Mouse (Mus musculus) cortical plate, adult 2 months (tissue): ENCODE results near the gene Cnot6l. TPM values are rescaled to one million over a fixed set of nuclear protein-coding genes. Genes with fewer than 3 reads are reported as not detected.

ENCODE experiments used
- H3K27ac ChIP-seq: fragments of 200-500 bp; 2 replicates; pipeline ENCODE4 v1.5.1; 2012; ENCODE audit warnings: low read length, control low read depth, inconsistent platforms; ENCODE audit not compliant: insufficient read depth
- H3K4me1 ChIP-seq: fragments of 200-500 bp; 2 replicates; pipeline ENCODE4 v1.6.1; 2011; ENCODE audit warnings: low read length; ENCODE audit not compliant: control insufficient read depth, insufficient read depth
- H3K4me3 ChIP-seq: fragments of 200-500 bp; 2 replicates; pipeline ENCODE4 v1.5.1; 2011; ENCODE audit warnings: mild to moderate bottlenecking, low read length, control low read depth; ENCODE audit not compliant: insufficient read depth
- CTCF ChIP-seq: fragments of 200-500 bp; IDR thresholded peaks from 2 replicates; pipeline ENCODE4 v1.5.1; 2011; ENCODE audit warnings: mild to moderate bottlenecking, control low read depth, low read length; ENCODE audit not compliant: insufficient read depth; ENCODE audit errors: extremely low read depth
- POLR2A ChIP-seq: fragments of 200-500 bp; IDR thresholded peaks from 2 replicates; pipeline ENCODE4 v1.6.1; 2011; ENCODE audit warnings: mild to moderate bottlenecking, low read length, control low read depth; ENCODE audit not compliant: insufficient read depth; ENCODE audit errors: extremely low read depth
- polyA plus RNA-seq: library from polyadenylated mRNA; depleted of rRNA; stranded (reverse); fragments of >200 nt; gene quantifications from 2 replicates; pipeline ENCODE4 v1.2.3, GENCODE M21; 2012; rRNA removed

Gene Cnot6l
- polyA plus RNA-seq, 1 experiment: 14.0 TPM

DNA sequence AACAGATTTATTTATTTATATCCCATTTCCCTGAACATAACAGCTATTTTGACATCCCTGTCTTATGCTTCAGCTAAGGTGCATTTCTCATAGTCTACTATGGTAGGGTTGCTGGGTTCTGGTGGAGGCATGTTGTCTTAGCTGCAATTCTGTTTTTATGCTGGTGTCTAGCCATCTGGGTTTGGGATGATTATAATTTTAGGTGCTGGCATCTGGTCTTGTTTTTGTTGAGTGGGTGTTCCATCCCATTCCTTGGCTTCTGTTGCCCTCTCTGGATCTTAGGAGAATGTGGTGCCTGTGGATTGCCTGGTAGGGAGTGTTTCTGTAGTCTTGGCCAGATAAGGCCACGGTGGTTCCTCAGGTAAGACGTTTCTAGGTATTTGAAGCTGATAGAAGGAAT, 134.2 kb downstream of the Cnot6l start:
- TF ChIP-seq POLR2A: no peak
- no peak for TF ChIP-seq CTCF
- no peak overlapping the region for H3K4me3 ChIP-seq
- no peaks in the 10 kb centered on the region for H3K4me1 ChIP-seq
- H3K27ac ChIP-seq: no peak overlapping the region

Other genes with a start within 250 kb of the Cnot6l start
- 0.08 TPM in 1 of 2 replicates, not detected in the other for gene Cxcl13, start 207.2 kb downstream of the Cnot6l start, polyA plus RNA-seq
- gene Mrpl1, start 45.3 kb upstream of the Cnot6l start, polyA plus RNA-seq: 9.0 and 9.1 TPM in 2 replicates
- 5.4 and 6.0 TPM in 2 replicates for gene Fras1, start 209.8 kb upstream of the Cnot6l start, polyA plus RNA-seq